Mouse (Mus musculus): ENCODE measurements at regions not wholly inside any gene's neighbourhood (a gene's known extent, or its start where the extent isn't known, plus 50 kb on each side); places are given as distances from the start of the nearest gene placed in this dataset.

GRCm38 (mm10) chrX:92791023-92791346, 191.6 kb upstream of the Mageb18 start:
- Histone ChIP-seq H3K36me3 (replicated peaks) (no peaks in the 10 kb centered on the region), H3K9ac (no peak overlapping the region), H3K27ac (no peak overlapping the region), H3K9me3 (no peaks in the 10 kb centered on the region), H3K4me3 (no peak overlapping the region), H3K4me2 (no peak overlapping the region), H3K4me1 (no peaks in the 10 kb centered on the region), H3K27me3 (replicated peaks) (no peaks in the 10 kb centered on the region)
- ATAC-seq (replicated peaks), result no peak
- WGBS, result 77% methylated on average over 4 of the region's 4 CpGs

GRCm38 (mm10) chrX:92790323-92791022, 191.1 kb upstream of the Mageb18 start:
- Histone ChIP-seq H3K4me2 (no peak overlapping the region), H3K27ac (no peak overlapping the region), H3K9ac (no peak overlapping the region), H3K4me3 (no peak overlapping the region), H3K9me3 (no peaks in the 10 kb centered on the region), H3K4me1 (no peaks in the 10 kb centered on the region), H3K27me3 (replicated peaks) (no peaks in the 10 kb centered on the region), H3K36me3 (replicated peaks) (no peaks in the 10 kb centered on the region)
- ATAC-seq (replicated peaks), result 0 out of 2 replicates have a peak, but pooled peaks have one; percentile 24
- 66% methylated on average over 5 of the region's 5 CpGs for WGBS

- Histone ChIP-seq H3K4me2 (no peak overlapping the region), H3K27me3 (replicated peaks) (no peaks in the 10 kb centered on the region), H3K27ac (no peak overlapping the region), H3K9ac (no peak overlapping the region), H3K4me3 (no peak overlapping the region), H3K9me3 (no peaks in the 10 kb centered on the region), H3K4me1 (no peaks in the 10 kb centered on the region), H3K36me3 (replicated peaks) (no peaks in the 10 kb centered on the region)
- no peak for ATAC-seq (replicated peaks)
- WGBS, result 55% methylated on average over 2 of the region's 2 CpGs
These were observed 187.4 kb upstream of the Mageb18 start for GRCm38 (mm10) chrX:92786814-92787213.

- H3K9ac ChIP-seq, result no peak overlapping the region
- H3K36me3 ChIP-seq (replicated peaks), result no peaks in the 10 kb centered on the region
- 34% methylated on average over 2 of the region's 2 CpGs for WGBS
- no peaks in the 10 kb centered on the region for H3K4me1 ChIP-seq
- H3K4me2 ChIP-seq, result no peak overlapping the region
- H3K9me3 ChIP-seq, result no peaks in the 10 kb centered on the region
- H3K4me3 ChIP-seq, result no peak overlapping the region
- no peak overlapping the region for H3K27ac ChIP-seq
- no peak for ATAC-seq (replicated peaks)
- no peaks in the 10 kb centered on the region for H3K27me3 ChIP-seq (replicated peaks)
These were observed 140.7 kb upstream of the Mageb18 start for GRCm38 (mm10) chrX:92740026-92740425.

- Histone ChIP-seq H3K27ac (no peak overlapping the region), H3K4me2 (no peak overlapping the region), H3K36me3 (replicated peaks) (no peaks in the 10 kb centered on the region), H3K9me3 (no peaks in the 10 kb centered on the region), H3K4me3 (no peak overlapping the region), H3K27me3 (replicated peaks) (no peaks in the 10 kb centered on the region), H3K9ac (no peak overlapping the region), H3K4me1 (no peaks in the 10 kb centered on the region)
- ATAC-seq (replicated peaks), result no peak
- WGBS, result 28% methylated on average over 1 of the region's 1 CpGs
These were observed 110.9 kb upstream of the Mageb18 start for GRCm38 (mm10) chrX:92710279-92710678.

- ATAC-seq (replicated peaks), result no peak
- Histone ChIP-seq H3K4me3 (no peak overlapping the region), H3K9me3 (no peaks in the 10 kb centered on the region), H3K9ac (no peak overlapping the region), H3K4me1 (no peaks in the 10 kb centered on the region), H3K36me3 (replicated peaks) (no peaks in the 10 kb centered on the region), H3K27me3 (replicated peaks) (no peaks in the 10 kb centered on the region), H3K4me2 (no peak overlapping the region), H3K27ac (no peak overlapping the region)
- 86% methylated on average over 7 of the region's 7 CpGs for WGBS
These were observed 80.4 kb upstream of the Mageb18 start for GRCm38 (mm10) chrX:92679761-92680160.

- H3K4me3 ChIP-seq, result no peak overlapping the region
- ATAC-seq (replicated peaks), result no peak
- no peak overlapping the region for H3K9ac ChIP-seq
- no peak overlapping the region for H3K4me2 ChIP-seq
- H3K4me1 ChIP-seq, result no peaks in the 10 kb centered on the region
- no peak overlapping the region for H3K27ac ChIP-seq
- 48% methylated on average over 2 of the region's 2 CpGs for WGBS
- H3K27me3 ChIP-seq (replicated peaks), result no peaks in the 10 kb centered on the region
- H3K9me3 ChIP-seq, result no peaks in the 10 kb centered on the region
- H3K36me3 ChIP-seq (replicated peaks), result no peaks in the 10 kb centered on the region
These were observed 61.8 kb upstream of the Mageb18 start for GRCm38 (mm10) chrX:92661168-92661567.

All from midbrain, embryonic 15.5 days (tissue).